Mouse (Mus musculus) kidney, adult 2 months (tissue): ENCODE results near the gene Ttc7b. TPM values are rescaled to one million over a fixed set of nuclear protein-coding genes. Genes with fewer than 3 reads are reported as not detected.

Source experiments
- DNase-seq: peaks from one replicate; pipeline ENCODE4 v3.0.0; 2021
- H3K27ac ChIP-seq: fragments of 200-500 bp; 2 replicates; pipeline ENCODE4 v1.5.1; 2012; ENCODE audit warnings: low read depth, low read length, control low read depth, inconsistent platforms; ENCODE audit not compliant: insufficient read depth
- H3K27me3 ChIP-seq: fragments of 200-500 bp; replicated peaks from 2 replicates; pipeline ENCODE4 v1.6.1; 2012; ENCODE audit warnings: mild to moderate bottlenecking, moderate library complexity, low read length, inconsistent platforms; ENCODE audit not compliant: control insufficient read depth, insufficient read depth
- H3K36me3 ChIP-seq: fragments of 200-500 bp; 2 replicates; pipeline ENCODE4 v1.6.1; 2012; ENCODE audit warnings: mild to moderate bottlenecking, moderate library complexity, low read length, inconsistent platforms; ENCODE audit not compliant: control insufficient read depth, insufficient read depth
- H3K4me1 ChIP-seq: fragments of 200-500 bp; 2 replicates; pipeline ENCODE4 v1.6.1; 2011; ENCODE audit warnings: low read length; ENCODE audit not compliant: control insufficient read depth, insufficient read depth
- H3K4me3 ChIP-seq: fragments of 200-500 bp; 2 replicates; pipeline ENCODE4 v1.5.1; 2011; ENCODE audit warnings: mild to moderate bottlenecking, low read depth, low read length, control low read depth; ENCODE audit not compliant: insufficient read depth
- CTCF ChIP-seq: fragments of 200-500 bp; conservative IDR thresholded peaks from 2 replicates; pipeline ENCODE4 v1.5.1; 2011; ENCODE audit warnings: low read depth, mild to moderate bottlenecking, control low read depth, low read length, moderate library complexity, mixed read lengths; ENCODE audit not compliant: insufficient read depth, insufficient read length
- POLR2A ChIP-seq: fragments of 200-500 bp; IDR thresholded peaks from one replicate; pipeline ENCODE4 v1.6.1; 2011; ENCODE audit warnings: low read depth, low read length, control low read depth
- WGBS: fragments of 180-500 bp; shearing (Covaris S2); methylation state at CpG from one replicate; pipeline ENCODE4 v1.1.7; 2018; 5-methylcytosine and 5-hydroxymethylcytosine counted together
- polyA plus RNA-seq: library from polyadenylated mRNA; depleted of rRNA; stranded (reverse); fragments of >200 nt; gene quantifications from 2 replicates; pipeline ENCODE4 v1.2.3, GENCODE M21; 2012

The Ttc7b gene
- polyA plus RNA-seq, 1 experiment, result 42.1 TPM

- Histone ChIP-seq H3K36me3 (no peaks in the 10 kb centered on the region), H3K4me3 (no peak overlapping the region), H3K27me3 (no peaks in the 10 kb centered on the region), H3K4me1 (no peaks in the 10 kb centered on the region; the same call in 1 of the 2 replicates), H3K27ac (no peak overlapping the region)
- 72% methylated on average over 3 of the region's 3 CpGs for WGBS
- TF ChIP-seq CTCF, result no peak
- no peak for TF ChIP-seq POLR2A
- peak; percentile 72 for DNase-seq
Measured at GRCm38 (mm10) chr12:100534028-100534427, 13.4 kb upstream of the Ttc7b start.

GRCm38 (mm10) chr12:100533209-100533608 lies 12.6 kb upstream of the Ttc7b start:
- Histone ChIP-seq H3K27ac (no peak overlapping the region), H3K36me3 (no peaks in the 10 kb centered on the region), H3K4me3 (no peak overlapping the region), H3K4me1 (no peaks in the 10 kb centered on the region; the same call in 1 of the 2 replicates), H3K27me3 (no peaks in the 10 kb centered on the region)
- TF ChIP-seq POLR2A, result no peak
- TF ChIP-seq CTCF, result no peak
- WGBS, result 90% methylated on average over 4 of the region's 4 CpGs
- DNase-seq, result no peak

GRCm38 (mm10) chr12:100531740-100532139 lies 11.1 kb upstream of the Ttc7b start:
- Histone ChIP-seq H3K36me3 (no peaks in the 10 kb centered on the region), H3K27ac (no peak overlapping the region), H3K4me1 (0 out of 2 replicates have a peak, but pooled peaks cover 3% of the 10 kb centered on the region), H3K27me3 (no peaks in the 10 kb centered on the region), H3K4me3 (no peak overlapping the region)
- TF ChIP-seq CTCF (no peak), POLR2A (no peak)
- no peak for DNase-seq
- WGBS, result 78% methylated on average over 1 of the region's 1 CpGs

- Histone ChIP-seq H3K4me3 (no peak overlapping the region), H3K4me1 (0 out of 2 replicates have a peak, but pooled peaks cover 3% of the 10 kb centered on the region), H3K36me3 (no peaks in the 10 kb centered on the region), H3K27ac (no peak overlapping the region), H3K27me3 (no peaks in the 10 kb centered on the region)
- WGBS, result 76% methylated on average over 5 of the region's 5 CpGs
- TF ChIP-seq CTCF, result no peak
- TF ChIP-seq POLR2A, result no peak
- DNase-seq, result no peak
Measured at GRCm38 (mm10) chr12:100530871-100531270, 10.2 kb upstream of the Ttc7b start.

GRCm38 (mm10) chr12:100529651-100530050 lies 9.0 kb upstream of the Ttc7b start:
- no peak for DNase-seq
- TF ChIP-seq POLR2A (no peak), CTCF (no peak)

GRCm38 (mm10) chr12:100529172-100529571 lies 8.5 kb upstream of the Ttc7b start:
- no peak overlapping the region for H3K4me3 ChIP-seq
- DNase-seq, result peak; percentile 73
- TF ChIP-seq CTCF (no peak), POLR2A (no peak)
- H3K36me3 ChIP-seq, result no peaks in the 10 kb centered on the region
- H3K4me1 ChIP-seq, result 0 out of 2 replicates have a peak, but pooled peaks cover 3% of the 10 kb centered on the region
- 52% methylated on average over 8 of the region's 8 CpGs for WGBS
- H3K27ac ChIP-seq, result peak overlapping the region; percentile 24; the same call in 1 of the 2 replicates
- H3K27me3 ChIP-seq, result no peaks in the 10 kb centered on the region

More at GRCm38 (mm10) chr12:100529651-100530050, 9.0 kb upstream of the Ttc7b start:
- 0 out of 2 replicates have a peak, but pooled peaks cover 3% of the 10 kb centered on the region for H3K4me1 ChIP-seq
- H3K4me3 ChIP-seq, result no peak overlapping the region
- no peaks in the 10 kb centered on the region for H3K36me3 ChIP-seq
- H3K27me3 ChIP-seq, result no peaks in the 10 kb centered on the region
- WGBS, result 89% methylated on average over 5 of the region's 5 CpGs
- no peak overlapping the region for H3K27ac ChIP-seq

GRCm38 (mm10) chr12:100528246-100528645 lies 7.6 kb upstream of the Ttc7b start:
- TF ChIP-seq CTCF, result no peak
- TF ChIP-seq POLR2A, result no peak
- 0 out of 2 replicates have a peak, but pooled peaks cover 3% of the 10 kb centered on the region for H3K4me1 ChIP-seq
- peak; percentile 67 for DNase-seq
- WGBS, result 48% methylated on average over 3 of the region's 3 CpGs
- H3K36me3 ChIP-seq, result no peaks in the 10 kb centered on the region
- H3K4me3 ChIP-seq, result no peak overlapping the region
- no peaks in the 10 kb centered on the region for H3K27me3 ChIP-seq
- H3K27ac ChIP-seq, result peak overlapping the region; percentile 53; the same call in 1 of the 2 replicates

GRCm38 (mm10) chr12:100527753-100528152 lies 7.1 kb upstream of the Ttc7b start:
- 8% methylated on average over 9 of the region's 9 CpGs for WGBS
- DNase-seq, result peak; percentile 91
- Histone ChIP-seq H3K4me3 (0 out of 2 replicates have a peak overlapping the region, but pooled peaks have one; percentile 5), H3K4me1 (0 out of 2 replicates have a peak, but pooled peaks cover 3% of the 10 kb centered on the region), H3K27ac (peak overlapping the region; percentile 53; the same call in 1 of the 2 replicates), H3K36me3 (no peaks in the 10 kb centered on the region), H3K27me3 (no peaks in the 10 kb centered on the region)
- no peak for TF ChIP-seq CTCF
- no peak for TF ChIP-seq POLR2A
